Mouse (Mus musculus): ENCODE data around the gene Taar6. TPM values are rescaled to one million over a fixed set of nuclear protein-coding genes. Genes with fewer than 3 reads are reported as not detected.

The Taar6 gene
- polyA plus RNA-seq (2016; fragmentation: Nextera tagmentation; extraction: Ambion mirVana) = not detected in 2 replicates

DNA sequence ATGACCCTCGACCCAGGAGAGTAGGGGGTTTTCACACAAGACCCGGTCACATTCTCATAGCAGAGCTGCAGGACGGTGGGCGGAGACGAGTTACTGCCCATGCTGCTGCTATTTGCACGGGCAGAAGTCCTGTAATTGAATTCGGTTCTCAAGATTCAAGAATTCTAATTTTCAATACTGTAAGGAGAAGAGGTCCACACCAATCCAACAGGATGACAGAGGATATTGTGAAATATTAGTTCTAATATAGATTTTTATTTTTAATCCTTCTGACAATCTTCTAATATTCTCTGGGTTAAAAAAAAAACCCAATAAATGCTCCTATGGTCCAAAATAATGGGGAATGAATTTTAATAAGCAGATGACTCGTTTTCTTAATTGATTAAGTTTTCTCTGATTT lies at the start of gene Taar6:
Gene Taar6, minus strand, starts transcription at position 101 of the 400 bp plus-strand sequence.
- Histone ChIP-seq H3K9me3 (replicated peaks) (0 out of 2 replicates have a peak, but pooled peaks cover 3% of the 10 kb centered on the region), H3K4me3 (no peak within 1 kb of the TSS), H3K4me1 (peaks cover 6% of the 10 kb centered on the region; the same call in 1 of the 2 replicates), H3K27ac (replicated peaks) (no peak within 1 kb of the TSS), H3K27me3 (ENCODE audit: low read depth, poor library complexity, severe bottlenecking) (no peaks in the 10 kb centered on the region), H3K36me3 (no peaks in the 10 kb centered on the region)
- DNase-seq (ENCODE audit: low spot score) = no peak
- 78% methylated on average over 8 of the region's 8 CpGs for WGBS

DNA sequence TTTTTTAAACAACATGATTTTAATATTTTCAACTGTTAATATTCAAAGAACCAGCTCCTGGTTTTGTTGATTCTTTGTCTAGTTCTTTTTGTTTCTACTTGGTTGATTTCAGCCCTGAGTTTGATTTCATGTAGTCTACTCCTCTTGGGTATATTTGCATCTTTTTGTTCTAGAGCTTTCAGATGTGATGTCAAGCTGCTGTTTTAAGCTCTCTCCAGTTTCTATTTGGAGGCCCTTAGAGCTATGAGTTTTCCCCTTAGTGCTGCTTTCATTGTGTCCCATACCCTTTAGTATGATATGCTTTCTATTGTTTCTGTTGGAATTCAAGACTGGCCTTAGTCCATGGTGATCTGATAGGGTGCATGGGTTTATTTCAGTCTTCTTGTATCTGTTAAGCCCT lies 45.9 kb upstream of the Taar6 start:
- Histone ChIP-seq H3K4me3 (no peak overlapping the region), H3K9me3 (replicated peaks) (no peaks in the 10 kb centered on the region), H3K27me3 (ENCODE audit: low read depth, poor library complexity, severe bottlenecking) (no peaks in the 10 kb centered on the region), H3K36me3 (no peaks in the 10 kb centered on the region), H3K4me1 (no peaks in the 10 kb centered on the region), H3K27ac (replicated peaks) (no peak overlapping the region)
- no peak for DNase-seq (ENCODE audit: low spot score)

DNA sequence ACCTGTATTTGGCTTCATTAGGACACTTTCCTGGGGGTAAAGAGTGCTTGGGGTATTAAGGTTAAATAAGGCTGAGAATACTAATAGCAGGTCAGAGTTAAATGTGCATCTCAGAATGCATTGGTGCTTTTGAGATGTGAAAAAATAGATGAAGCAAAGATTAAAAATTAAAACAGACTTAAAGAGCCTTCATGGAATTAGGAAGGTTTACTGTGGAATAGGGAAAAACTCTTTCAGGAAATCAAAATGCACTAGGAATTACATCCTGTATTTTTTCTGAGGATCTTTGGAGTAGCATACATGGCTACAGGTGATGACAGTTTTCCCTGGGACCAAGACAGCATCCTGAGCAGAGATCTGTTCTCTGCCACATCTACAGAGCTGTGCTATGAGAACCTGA lies 41.5 kb upstream of the Taar6 start, which contains the start of gene Taar7d:
Gene Taar7d, plus strand, starts transcription at position 301 of the 400 bp plus-strand sequence.
- no peaks in the 10 kb centered on the region for H3K27me3 ChIP-seq (ENCODE audit: low read depth, poor library complexity, severe bottlenecking)
- DNase-seq (ENCODE audit: low spot score) = no peak
- H3K9me3 ChIP-seq (replicated peaks) = no peaks in the 10 kb centered on the region
- no peak within 1 kb of the TSS for H3K27ac ChIP-seq (replicated peaks)
- H3K4me3 ChIP-seq = no peak within 1 kb of the TSS
- no peaks in the 10 kb centered on the region for H3K4me1 ChIP-seq
- H3K36me3 ChIP-seq = no peaks in the 10 kb centered on the region

DNA sequence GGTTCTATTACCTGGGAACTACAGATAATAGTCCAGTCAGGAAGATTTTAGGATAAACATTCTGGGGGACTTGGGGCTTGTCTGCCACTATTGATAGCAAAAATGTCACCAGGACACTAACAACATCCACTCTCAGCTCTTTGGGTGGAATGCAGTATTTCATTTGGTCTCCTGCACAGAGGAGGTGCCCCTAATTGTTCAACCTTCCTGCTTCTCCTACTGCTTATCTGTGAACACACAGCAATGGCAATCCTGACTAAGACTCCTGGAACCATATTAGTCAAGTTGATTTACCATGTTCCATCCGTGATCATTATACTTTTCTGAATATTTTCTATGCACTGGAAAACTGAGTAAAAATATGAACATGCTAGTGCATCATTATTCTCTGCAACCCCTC lies 22.7 kb upstream of the Taar6 start:
- no peaks in the 10 kb centered on the region for H3K27me3 ChIP-seq (ENCODE audit: low read depth, poor library complexity, severe bottlenecking)
- no peak overlapping the region for H3K27ac ChIP-seq (replicated peaks)
- DNase-seq (ENCODE audit: low spot score) = no peak
- WGBS = 92% methylated on average over 1 of the region's 1 CpGs
- H3K4me1 ChIP-seq = no peaks in the 10 kb centered on the region
- no peaks in the 10 kb centered on the region for H3K36me3 ChIP-seq
- no peaks in the 10 kb centered on the region for H3K9me3 ChIP-seq (replicated peaks)
- no peak overlapping the region for H3K4me3 ChIP-seq

DNA sequence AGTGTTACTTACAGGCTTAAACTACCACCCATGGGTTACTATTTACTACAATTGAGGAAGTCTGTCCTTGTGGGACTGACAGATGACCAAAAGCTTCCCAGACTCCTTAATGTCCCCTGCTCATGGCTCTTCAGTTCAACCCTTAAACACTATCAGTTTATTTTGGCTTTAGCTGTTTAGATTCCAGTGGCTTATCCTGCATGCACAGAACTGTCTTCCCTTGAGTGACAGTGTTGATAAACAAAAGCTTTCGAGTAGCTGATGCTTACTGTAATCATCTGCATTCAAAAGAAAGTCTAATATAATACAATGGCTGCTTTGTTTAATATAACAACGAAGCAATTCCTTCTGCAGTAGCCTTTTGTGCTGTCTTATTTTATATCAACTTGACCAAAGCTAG lies 21.6 kb upstream of the Taar6 start:
- H3K4me3 ChIP-seq = no peak overlapping the region
- H3K9me3 ChIP-seq (replicated peaks) = no peaks in the 10 kb centered on the region
- H3K27ac ChIP-seq (replicated peaks) = no peak overlapping the region
- 79% methylated on average over 2 of the region's 2 CpGs for WGBS
- DNase-seq (ENCODE audit: low spot score) = no peak
- no peaks in the 10 kb centered on the region for H3K36me3 ChIP-seq
- H3K4me1 ChIP-seq = no peaks in the 10 kb centered on the region
- H3K27me3 ChIP-seq (ENCODE audit: low read depth, poor library complexity, severe bottlenecking) = no peaks in the 10 kb centered on the region

DNA sequence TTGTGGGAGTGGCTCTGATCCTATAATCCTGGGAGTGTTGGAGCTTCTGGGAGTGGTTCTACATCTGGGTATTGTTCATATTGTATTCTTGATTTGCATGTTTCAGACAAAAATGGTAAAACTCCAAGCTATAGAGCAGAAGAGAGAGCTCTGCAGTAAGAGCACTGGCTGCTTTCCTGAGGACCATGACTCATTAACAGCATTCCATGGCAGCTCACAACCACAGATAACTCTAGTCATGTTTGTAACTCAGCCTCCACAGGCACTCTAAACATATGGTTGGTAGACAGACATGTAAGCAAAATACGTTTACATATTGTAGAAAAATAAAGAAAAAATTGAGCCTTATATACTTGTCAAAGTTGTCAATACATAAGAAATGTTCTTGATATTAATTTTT lies 21.0 kb upstream of the Taar6 start:
- WGBS = 77% methylated on average over 1 of the region's 1 CpGs
- no peaks in the 10 kb centered on the region for H3K36me3 ChIP-seq
- H3K4me3 ChIP-seq = no peak overlapping the region
- H3K27ac ChIP-seq (replicated peaks) = no peak overlapping the region
- DNase-seq (ENCODE audit: low spot score) = no peak
- no peaks in the 10 kb centered on the region for H3K9me3 ChIP-seq (replicated peaks)
- H3K27me3 ChIP-seq (ENCODE audit: low read depth, poor library complexity, severe bottlenecking) = no peaks in the 10 kb centered on the region
- no peaks in the 10 kb centered on the region for H3K4me1 ChIP-seq

DNA sequence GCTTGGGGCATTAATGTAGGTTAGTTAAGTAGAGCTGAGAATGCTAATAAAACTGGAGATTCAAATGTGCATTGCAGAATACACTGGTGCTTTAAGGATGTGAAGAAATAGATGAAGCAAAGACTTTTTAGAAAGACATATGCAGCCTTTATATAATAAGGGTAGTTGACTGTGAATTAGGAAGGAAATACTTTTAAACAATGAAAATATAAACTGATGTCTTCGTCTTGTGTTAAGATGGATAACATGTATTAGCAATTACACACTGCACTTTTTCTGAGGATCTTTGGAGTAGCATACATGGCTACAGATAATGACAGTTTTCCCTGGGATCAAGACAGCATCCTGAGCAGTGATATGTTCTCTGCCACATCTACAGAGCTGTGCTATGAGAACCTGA lies 14.2 kb upstream of the Taar6 start, which contains the start of gene Taar7b:
Gene Taar7b, plus strand, starts transcription at position 301 of the 400 bp plus-strand sequence.
- no peaks in the 10 kb centered on the region for H3K4me1 ChIP-seq
- H3K9me3 ChIP-seq (replicated peaks) = no peaks in the 10 kb centered on the region
- no peak within 1 kb of the TSS for H3K4me3 ChIP-seq
- H3K27me3 ChIP-seq (ENCODE audit: low read depth, poor library complexity, severe bottlenecking) = no peaks in the 10 kb centered on the region
- H3K36me3 ChIP-seq = no peaks in the 10 kb centered on the region
- WGBS = 87% methylated on average over 1 of the region's 1 CpGs
- no peak for DNase-seq (ENCODE audit: low spot score)
- no peak within 1 kb of the TSS for H3K27ac ChIP-seq (replicated peaks)

DNA sequence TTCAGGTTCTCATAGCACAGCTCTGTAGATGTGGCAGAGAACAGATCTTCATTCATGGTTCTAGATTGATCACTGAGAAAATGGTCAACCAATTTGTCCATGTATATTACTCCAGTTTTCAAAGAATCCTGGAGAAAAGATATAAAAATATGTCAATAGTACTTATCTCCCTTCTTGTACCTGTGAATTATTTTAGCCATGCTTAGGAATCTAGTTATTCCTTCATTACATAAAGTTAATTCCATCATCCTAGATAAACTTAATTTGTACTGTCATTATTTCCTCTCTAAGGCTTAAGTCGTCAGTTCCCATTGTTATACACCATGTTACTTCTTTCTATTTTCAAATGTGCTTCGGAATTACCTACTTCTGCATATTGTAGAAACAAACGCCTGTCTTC lies 7.9 kb upstream of the Taar6 start, which contains the start of gene Taar7a:
Gene Taar7a, minus strand, starts transcription at position 101 of the 400 bp plus-strand sequence.
- no peak within 1 kb of the TSS for H3K4me3 ChIP-seq
- no peak for DNase-seq (ENCODE audit: low spot score)
- no peaks in the 10 kb centered on the region for H3K36me3 ChIP-seq
- no peaks in the 10 kb centered on the region for H3K4me1 ChIP-seq
- no peaks in the 10 kb centered on the region for H3K27me3 ChIP-seq (ENCODE audit: low read depth, poor library complexity, severe bottlenecking)
- H3K9me3 ChIP-seq (replicated peaks) = 0 out of 2 replicates have a peak, but pooled peaks cover 2% of the 10 kb centered on the region
- H3K27ac ChIP-seq (replicated peaks) = no peak within 1 kb of the TSS
- 86% methylated on average over 3 of the region's 3 CpGs for WGBS

DNA sequence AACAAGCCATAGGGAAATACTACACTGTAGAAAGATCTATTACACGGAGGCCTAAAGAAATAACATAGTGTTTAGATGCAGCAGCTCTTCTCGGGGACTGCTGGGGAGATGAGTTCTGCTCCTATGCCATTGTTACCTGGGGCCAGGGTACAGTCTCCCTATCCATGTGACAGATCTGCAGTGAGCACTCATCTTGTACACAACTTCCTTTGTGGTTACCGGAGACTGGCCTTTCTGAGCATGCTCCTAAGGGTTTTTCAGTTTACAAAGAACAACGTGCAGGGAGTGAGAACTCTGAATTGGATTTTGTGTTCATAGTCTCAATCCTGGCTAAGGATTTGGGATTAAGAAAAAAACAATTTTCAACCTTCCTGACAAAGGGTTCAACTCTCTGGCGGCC lies 973 bp upstream of the Taar6 start:
- 89% methylated on average over 5 of the region's 5 CpGs for WGBS
- no peaks in the 10 kb centered on the region for H3K36me3 ChIP-seq
- no peaks in the 10 kb centered on the region for H3K27me3 ChIP-seq (ENCODE audit: low read depth, poor library complexity, severe bottlenecking)
- DNase-seq (ENCODE audit: low spot score) = no peak
- 0 out of 2 replicates have a peak, but pooled peaks cover 3% of the 10 kb centered on the region for H3K9me3 ChIP-seq (replicated peaks)
- H3K27ac ChIP-seq (replicated peaks) = no peak overlapping the region
- H3K4me1 ChIP-seq = peaks cover 6% of the 10 kb centered on the region; the same call in 1 of the 2 replicates
- no peak overlapping the region for H3K4me3 ChIP-seq

DNA sequence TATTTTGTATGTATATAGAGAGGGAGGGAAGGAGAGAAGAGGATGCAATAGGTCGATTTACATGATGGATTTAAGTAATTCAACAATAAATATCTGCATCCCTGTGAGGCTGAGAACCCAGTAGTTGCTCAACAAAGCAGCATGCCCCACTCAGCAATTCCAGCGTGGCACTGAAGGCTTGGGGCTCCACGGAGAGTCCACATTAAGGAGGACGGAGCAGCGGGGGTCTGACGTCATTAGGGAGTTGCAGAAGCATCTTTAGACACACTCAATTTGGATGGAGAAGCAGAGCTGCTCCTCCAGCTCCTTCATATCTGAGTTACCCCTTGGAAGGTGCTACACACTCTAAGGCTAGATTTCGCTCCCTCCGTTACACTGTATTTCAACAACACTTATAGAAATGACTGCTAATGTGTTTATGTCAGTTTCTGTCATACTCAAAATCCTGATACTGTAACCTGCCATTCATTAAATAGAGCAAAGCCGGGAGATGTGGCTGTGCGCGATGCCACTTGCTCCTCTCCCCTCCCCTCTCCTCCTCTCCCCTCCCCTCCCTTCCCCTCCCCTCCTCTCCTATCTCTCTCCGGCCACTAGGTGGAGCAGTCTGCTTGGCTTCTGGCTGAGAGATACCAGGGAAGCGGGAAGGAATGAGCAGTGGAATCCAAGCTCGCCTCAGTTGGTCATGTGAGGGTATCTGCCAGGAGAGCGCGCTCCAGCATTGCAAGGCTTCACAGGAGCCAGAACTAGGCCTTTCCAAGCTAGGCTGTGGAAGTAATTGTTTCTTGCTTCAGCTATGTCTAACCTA lies 6.3 kb downstream of the Taar6 start:
- Histone ChIP-seq H3K9me3 (replicated peaks) (no peaks in the 10 kb centered on the region), H3K4me3 (no peak overlapping the region), H3K4me1 (peaks cover 3% of the 10 kb centered on the region; the same call in 1 of the 2 replicates), H3K27ac (replicated peaks) (no peak overlapping the region), H3K27me3 (ENCODE audit: low read depth, poor library complexity, severe bottlenecking) (no peaks in the 10 kb centered on the region), H3K36me3 (no peaks in the 10 kb centered on the region)
- peak; percentile 77 for DNase-seq (ENCODE audit: low spot score)
- 45% methylated on average over 16 of the region's 16 CpGs for whole genome bisulfite sequencing

DNA sequence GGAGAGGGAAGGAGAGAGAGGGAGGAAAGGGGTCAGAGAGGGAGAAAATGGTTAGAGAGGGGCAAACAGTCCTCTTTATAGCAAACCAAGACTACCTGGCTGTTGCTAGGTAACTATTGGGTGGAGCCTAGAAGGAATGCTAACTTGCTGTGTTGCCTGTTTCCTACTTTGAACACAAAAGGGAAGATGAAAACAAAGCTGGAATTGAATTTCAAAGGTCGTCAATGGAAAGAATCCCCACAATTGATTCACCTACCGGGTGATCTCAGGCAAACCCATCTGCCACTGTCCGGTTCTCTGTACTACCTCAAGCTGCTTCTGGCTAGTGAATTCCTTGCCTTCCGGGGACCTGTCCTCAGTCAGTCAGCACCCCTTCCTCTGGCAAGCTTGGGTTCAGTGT lies 7.5 kb downstream of the Taar6 start:
- no peak for DNase-seq (ENCODE audit: low spot score)
- no peaks in the 10 kb centered on the region for H3K36me3 ChIP-seq
- WGBS = 48% methylated on average over 4 of the region's 4 CpGs

DNA sequence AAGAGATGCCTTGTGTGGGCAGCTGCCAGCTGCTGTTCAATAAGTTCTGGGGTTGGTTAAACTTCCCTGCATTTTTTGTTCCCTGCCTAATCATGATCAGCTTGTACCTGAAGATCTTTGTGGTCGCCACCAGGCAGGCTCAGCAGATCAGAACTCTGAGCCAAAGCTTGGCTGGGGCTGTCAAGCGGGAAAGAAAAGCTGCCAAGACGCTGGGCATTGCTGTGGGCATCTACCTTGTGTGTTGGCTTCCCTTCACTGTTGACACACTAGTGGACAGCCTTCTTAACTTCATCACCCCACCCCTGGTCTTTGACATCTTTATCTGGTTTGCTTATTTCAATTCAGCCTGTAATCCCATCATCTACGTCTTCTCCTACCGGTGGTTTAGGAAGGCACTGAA lies 14.2 kb downstream of the Taar6 start:
- WGBS = 84% methylated on average over 5 of the region's 5 CpGs

More for the DNA sequence above, 7.5 kb downstream of the Taar6 start:
- no peak overlapping the region for H3K4me3 ChIP-seq
- no peaks in the 10 kb centered on the region for H3K4me1 ChIP-seq
- H3K27ac ChIP-seq (replicated peaks) = no peak overlapping the region
- H3K9me3 ChIP-seq (replicated peaks) = no peaks in the 10 kb centered on the region
- no peaks in the 10 kb centered on the region for H3K27me3 ChIP-seq (ENCODE audit: low read depth, poor library complexity, severe bottlenecking)

DNA sequence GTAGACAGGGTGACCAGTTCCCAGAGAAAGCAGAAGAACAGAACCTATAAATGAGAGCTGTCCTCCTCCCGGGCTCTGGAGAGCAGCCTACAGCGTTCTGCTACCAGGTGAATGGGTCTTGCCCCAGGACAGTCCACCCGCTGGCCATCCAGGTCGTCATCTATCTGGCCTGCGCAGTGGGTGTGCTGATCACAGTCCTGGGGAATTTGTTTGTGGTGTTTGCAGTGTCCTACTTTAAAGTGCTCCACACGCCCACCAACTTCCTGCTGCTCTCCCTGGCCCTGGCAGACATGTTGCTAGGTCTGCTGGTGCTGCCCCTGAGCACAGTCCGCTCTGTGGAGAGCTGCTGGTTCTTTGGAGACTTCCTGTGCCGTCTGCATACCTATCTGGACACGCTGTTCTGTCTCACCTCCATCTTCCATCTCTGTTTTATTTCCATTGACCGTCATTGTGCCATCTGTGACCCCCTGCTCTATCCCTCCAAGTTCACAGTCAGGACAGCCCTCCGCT lies 14.7 kb downstream of the Taar6 start, which contains the start of gene Taar5:
Gene Taar5, plus strand, starts transcription at position 51 of the 510 bp plus-strand sequence.
- WGBS = 91% methylated on average over 11 of the region's 11 CpGs
- H3K27ac ChIP-seq (replicated peaks) = no peak within 1 kb of the TSS
- no peaks in the 10 kb centered on the region for H3K27me3 ChIP-seq (ENCODE audit: low read depth, poor library complexity, severe bottlenecking)
- no peaks in the 10 kb centered on the region for H3K36me3 ChIP-seq
- no peaks in the 10 kb centered on the region for H3K9me3 ChIP-seq (replicated peaks)
- no peaks in the 10 kb centered on the region for H3K4me1 ChIP-seq
- no peak for DNase-seq (ENCODE audit: low spot score)
- H3K4me3 ChIP-seq = no peak within 1 kb of the TSS

More for the DNA sequence above, 14.2 kb downstream of the Taar6 start:
- no peaks in the 10 kb centered on the region for H3K9me3 ChIP-seq (replicated peaks)
- H3K27ac ChIP-seq (replicated peaks) = no peak overlapping the region
- no peak for DNase-seq (ENCODE audit: low spot score)
- no peaks in the 10 kb centered on the region for H3K27me3 ChIP-seq (ENCODE audit: low read depth, poor library complexity, severe bottlenecking)
- no peaks in the 10 kb centered on the region for H3K4me1 ChIP-seq
- no peaks in the 10 kb centered on the region for H3K36me3 ChIP-seq
- no peak overlapping the region for H3K4me3 ChIP-seq

Measured in midbrain, embryonic 10.5 days (tissue).